14 mouse cellular contexts compared by ENCODE assay signal in the genomic region with DNA sequence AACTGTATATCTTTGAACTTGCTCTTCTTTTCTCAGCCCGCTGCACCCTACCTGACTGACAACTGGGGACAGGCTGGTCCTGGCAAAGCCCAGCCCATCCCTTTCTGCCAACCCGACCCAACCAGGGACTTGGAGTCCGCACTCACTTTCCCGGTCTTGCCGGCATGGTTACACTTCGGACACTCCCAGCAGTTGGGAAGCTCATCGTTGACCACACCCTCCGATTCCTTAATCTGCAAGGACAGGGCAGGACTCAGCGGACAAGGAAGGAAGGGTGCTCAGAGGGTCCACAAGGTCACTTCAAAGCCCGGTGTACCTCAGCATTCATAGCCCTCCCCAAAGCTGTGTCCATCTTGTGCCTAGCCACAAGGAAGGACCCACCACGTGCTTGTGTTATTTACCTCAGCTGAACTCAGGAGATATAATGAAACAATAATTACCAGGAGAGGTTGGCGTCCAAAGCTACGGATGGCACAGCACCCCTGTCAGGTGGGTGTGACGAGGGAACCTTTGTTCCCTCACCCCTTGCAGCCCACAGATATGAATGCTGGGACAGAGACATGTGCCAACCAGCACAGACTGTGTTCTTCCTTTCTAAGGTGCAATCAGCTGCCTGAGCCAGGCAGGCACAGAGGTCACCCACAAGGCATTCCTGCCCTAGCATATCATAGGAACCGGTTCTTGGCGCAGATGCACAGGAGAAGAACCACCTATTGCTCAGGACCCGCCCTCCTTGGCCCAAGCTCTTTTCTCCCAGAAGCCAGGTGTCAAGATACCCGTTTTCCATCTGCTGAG. TPM values are rescaled to one million over a fixed set of nuclear protein-coding genes. Genes with fewer than 3 reads are reported as not detected.
A peak's percentile ranks its signal among the peaks of the same experiment; 100 is the strongest.
DNase-seq lines count a peak whose midpoint lies in the region; ATAC-seq and TF ChIP-seq lines count a peak whose summit lies in the region.
"Had no signal": no experiment of that assay in that cellular context is flagged by ENCODE, and none has a peak within 500 bp of the region (broad histone marks: within the 10 kb centered on the region; RNA-seq: fewer than 3 reads in every experiment).

No protein-coding gene starts in this region.

- no peaks in the 10 kb centered on the region for H3K27me3 ChIP-seq in stomach, postnatal 0 days (ENCODE audit: control insufficient read depth, insufficient read depth, low read length)
- H3K27me3 ChIP-seq: forebrain, embryonic 15.5 days had no signal

- TF ChIP-seq CTCF in stomach, postnatal 0 days (IDR thresholded peaks at IDR 0.05; ENCODE audit: low read depth): no peak

- H3K4me2 ChIP-seq in stomach, postnatal 0 days (replicated peaks; ENCODE audit: low read depth): no peak overlapping the region
- H3K4me2 ChIP-seq: forebrain, embryonic 15.5 days had no signal

- no peaks in the 10 kb centered on the region; the same call in 1 of the 2 replicates for H3K4me1 ChIP-seq in stomach, postnatal 0 days (replicated peaks; ENCODE audit: control insufficient read depth, insufficient read depth)

- DNase-seq in cerebellum, adult 11-12 months: peak; percentile 74
- peak; percentile 37 for DNase-seq in testis, postnatal 10 days (ENCODE audit: low spot score)
- no peak for DNase-seq in testis, postnatal 14 days (ENCODE audit: low spot score)
- DNase-seq in cerebellum, postnatal 25 days: peak; percentile 62 to 68
- DNase-seq in stomach, postnatal 0 days (ENCODE audit: low spot score): no peak
- DNase-seq in Muller cell, postnatal 12 days (ENCODE audit: inconsistent ontology term): no peak
- DNase-seq in adrenal gland, adult 2 months: no peak
- DNase-seq: gastrocnemius, postnatal 14 days; lung, adult 2 months; thymus, postnatal 25 days had no signal

- no peak overlapping the region for H3K4me3 ChIP-seq in stomach, postnatal 0 days (ENCODE audit: low read depth, low read length)
- H3K4me3 ChIP-seq: forebrain, embryonic 15.5 days had no signal

- H3K9ac ChIP-seq in stomach, postnatal 0 days (ENCODE audit: low read length): no peak overlapping the region
- H3K9ac ChIP-seq: forebrain, embryonic 15.5 days had no signal

- ATAC-seq in cerebellum, adult (ENCODE audit: insufficient number of reproducible peaks, low FRiP score, low TSS enrichment): no peak
- peak; percentile 40 for ATAC-seq in stomach, postnatal 0 days (ENCODE audit: low FRiP score, low TSS enrichment)
- ATAC-seq: activated CD4-positive, CD25-positive, alpha-beta regulatory T cell, adult 4 months; forebrain, embryonic 15.5 days had no signal

- no peaks in the 10 kb centered on the region for H3K9me3 ChIP-seq in stomach, postnatal 0 days (ENCODE audit: control insufficient read depth, low read length)
- H3K9me3 ChIP-seq: forebrain, embryonic 15.5 days; G1E had no signal

- H3K27ac ChIP-seq in stomach, postnatal 0 days (replicated peaks): peak overlapping the region; percentile 78

- WGBS in stomach, postnatal 0 days: 76% methylated on average over 18 of the region's 18 CpGs

- peaks cover 4% of the 10 kb centered on the region; the same call in 1 of the 2 replicates for H3K36me3 ChIP-seq in stomach, postnatal 0 days (ENCODE audit: control insufficient read depth, insufficient read depth, low read length)

- no peak for TF ChIP-seq EP300 in stomach, postnatal 0 days (optimal IDR thresholded peaks at IDR 0.05)

RNA-seq across cellular contexts. Expression of a gene that starts 32.6 kb away (rescaled TPM):
- polyA plus RNA-seq in stomach, postnatal 0 days (2015; fragmentation: Nextera tagmentation; extraction: Ambion mirVana): 16.9 and 19.1 TPM in 2 replicates
- 10 to 100 TPM; 17.9 to 33.8 TPM for total RNA-seq in adrenal gland, adult 2 months (2021)
- polyA plus RNA-seq in adrenal gland, adult 2 months (2012; rRNA removed): 3.7 and 4.4 TPM in 2 replicates

Comparison
In these comparisons a context has a peak if more than half of its experiments do, and no peak if none do; other contexts are left out.
1. DNase-seq: peak in cerebellum, adult 11-12 months (single experiment), testis, postnatal 10 days (single experiment) and cerebellum, postnatal 25 days (2 of 2); none in testis, postnatal 14 days (single experiment), stomach, postnatal 0 days (single experiment), Muller cell, postnatal 12 days (single experiment) and adrenal gland, adult 2 months (single experiment).